Mouse (Mus musculus): Measurements from ENCODE around the gene Hist1h4f. TPM values are rescaled to one million over a fixed set of nuclear protein-coding genes. Genes with fewer than 3 reads are reported as not detected.
"Not testable (repeated sequence)": the region's sequence is repeated elsewhere in the genome, so short reads cannot be mapped to it uniquely, and the experiment has no call there.

Hist1h4f gene
- polyA plus RNA-seq, 1 experiment from 2014 or later: not detected

DNA sequence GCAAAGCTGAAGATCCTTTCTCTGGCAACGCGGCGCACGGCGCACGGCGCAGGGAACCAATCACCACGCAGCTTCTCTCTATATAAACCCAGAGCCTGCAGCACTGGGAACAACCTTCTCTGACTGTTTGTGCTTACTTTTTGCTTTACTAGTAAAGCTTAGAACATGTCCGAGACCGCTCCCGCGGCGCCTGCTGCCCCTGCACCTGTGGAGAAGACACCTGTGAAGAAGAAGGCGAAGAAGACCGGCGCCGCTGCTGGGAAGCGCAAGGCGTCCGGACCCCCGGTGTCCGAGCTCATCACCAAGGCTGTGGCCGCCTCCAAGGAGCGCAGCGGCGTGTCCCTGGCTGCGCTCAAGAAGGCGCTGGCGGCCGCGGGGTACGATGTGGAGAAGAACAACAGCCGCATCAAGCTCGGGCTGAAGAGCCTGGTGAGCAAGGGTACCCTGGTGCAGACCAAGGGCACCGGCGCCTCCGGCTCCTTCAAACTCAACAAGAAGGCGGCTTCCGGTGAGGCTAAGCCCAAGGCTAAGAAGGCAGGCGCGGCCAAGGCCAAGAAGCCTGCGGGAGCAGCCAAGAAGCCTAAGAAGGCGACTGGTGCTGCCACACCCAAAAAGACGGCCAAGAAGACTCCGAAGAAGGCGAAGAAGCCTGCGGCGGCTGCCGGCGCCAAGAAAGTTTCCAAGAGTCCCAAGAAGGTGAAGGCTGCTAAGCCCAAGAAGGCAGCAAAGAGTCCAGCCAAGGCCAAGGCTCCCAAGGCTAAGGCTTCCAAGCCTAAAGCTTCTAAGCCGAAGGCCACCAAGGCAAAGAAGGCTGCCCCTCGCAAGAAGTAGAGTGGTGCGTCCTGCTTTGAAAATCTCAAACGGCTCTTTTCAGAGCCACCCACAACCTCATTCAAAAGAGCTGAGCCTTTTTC is 3.7 kb upstream of the Hist1h4f start:
- Histone ChIP-seq H3K27me3 (replicated peaks; ENCODE audit: insufficient read depth, low read length) (no peaks in the 10 kb centered on the region), H3K9ac (replicated peaks; ENCODE audit: low read depth) (peak overlapping the region; percentile 66), H3K4me2 (replicated peaks; ENCODE audit: low read depth, low read length) (peak overlapping the region; percentile 98), H3K4me3 (ENCODE audit: low read depth, low read length) (peak overlapping the region; percentile 56), H3K36me3 (ENCODE audit: insufficient read depth, low read length) (no peaks in the 10 kb centered on the region), H3K4me1 (ENCODE audit: insufficient read depth, low read depth, low read length) (no peaks in the 10 kb centered on the region), H3K9me3 (ENCODE audit: low read length) (no peaks in the 10 kb centered on the region), H3K27ac (ENCODE audit: low read length) (peak overlapping the region; percentile 94)
- 1% methylated on average over 53 of the region's 54 CpGs for WGBS
- DNase-seq (ENCODE audit: low spot score) (peak; percentile 93), ATAC-seq (peak; percentile 81)
- TF ChIP-seq CTCF (IDR thresholded peaks at IDR 0.05) (no peak), EP300 (IDR thresholded peaks at IDR 0.05) (no peak)

DNA sequence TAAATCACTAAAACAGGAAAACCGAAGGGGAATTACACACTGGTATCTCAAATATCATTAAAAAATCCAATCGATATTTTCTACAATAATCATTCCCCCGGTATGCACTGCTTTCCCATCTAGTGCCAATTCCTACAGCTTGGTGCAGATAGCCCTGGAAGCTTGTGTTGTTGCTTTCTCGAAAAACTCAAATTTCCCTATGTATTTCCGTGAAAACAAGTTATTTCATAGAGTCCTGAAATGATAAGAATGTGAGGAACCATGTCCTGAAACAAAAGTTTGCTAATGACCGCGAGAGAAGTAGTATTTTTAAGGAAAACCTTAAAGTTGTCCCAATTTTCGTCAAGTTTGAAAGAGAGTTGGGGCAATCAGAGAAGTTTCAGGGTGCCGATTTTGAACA is 2.9 kb upstream of the Hist1h4f start:
- ATAC-seq: no peak

GRCm38 (mm10) chr13:23552962-23553361 is 1.5 kb upstream of the Hist1h4f start, which contains the start of gene Hist1h1d:
TSS of gene Hist1h1d (plus strand) at chr13:23553262.
- no peak for ATAC-seq
- Histone ChIP-seq H3K9me3 (ENCODE audit: low read length) (no peaks in the 10 kb centered on the region), H3K4me3 (ENCODE audit: low read depth, low read length) (0 out of 2 replicates have a peak within 1 kb of the TSS, but pooled peaks have one; percentile 56), H3K27ac (ENCODE audit: low read length) (peak within 1 kb of the TSS; percentile 94; the same call in 1 of the 2 replicates), H3K4me2 (replicated peaks; ENCODE audit: low read depth, low read length) (peak within 1 kb of the TSS; percentile 98; the same call in 1 of the 2 replicates), H3K4me1 (ENCODE audit: insufficient read depth, low read depth, low read length) (no peaks in the 10 kb centered on the region), H3K9ac (replicated peaks; ENCODE audit: low read depth) (no peak within 1 kb of the TSS), H3K36me3 (ENCODE audit: insufficient read depth, low read length) (no peaks in the 10 kb centered on the region), H3K27me3 (replicated peaks; ENCODE audit: insufficient read depth, low read length) (no peaks in the 10 kb centered on the region)
- TF ChIP-seq CTCF (IDR thresholded peaks at IDR 0.05): no peak
- no peak for TF ChIP-seq EP300 (IDR thresholded peaks at IDR 0.05)
- DNase-seq (ENCODE audit: low spot score): no peak

More for the DNA sequence above, 2.9 kb upstream of the Hist1h4f start:
- Histone ChIP-seq H3K27ac (ENCODE audit: low read length) (peak overlapping the region; percentile 94), H3K4me3 (ENCODE audit: low read depth, low read length) (peak overlapping the region; percentile 56), H3K9me3 (ENCODE audit: low read length) (no peaks in the 10 kb centered on the region), H3K9ac (replicated peaks; ENCODE audit: low read depth) (peak overlapping the region; percentile 66), H3K36me3 (ENCODE audit: insufficient read depth, low read length) (no peaks in the 10 kb centered on the region), H3K4me1 (ENCODE audit: insufficient read depth, low read depth, low read length) (no peaks in the 10 kb centered on the region), H3K4me2 (replicated peaks; ENCODE audit: low read depth, low read length) (peak overlapping the region; percentile 98), H3K27me3 (replicated peaks; ENCODE audit: insufficient read depth, low read length) (no peaks in the 10 kb centered on the region)
- no peak for DNase-seq (ENCODE audit: low spot score)
- TF ChIP-seq EP300 (IDR thresholded peaks at IDR 0.05) (no peak; the same call in 1 of the 2 replicates), CTCF (IDR thresholded peaks at IDR 0.05) (no peak)
- 15% methylated on average over 9 of the region's 9 CpGs for WGBS

- WGBS: 38% methylated on average over 8 of the region's 8 CpGs
- peak; percentile 4 for DNase-seq (ENCODE audit: low spot score)
- H3K9ac ChIP-seq (replicated peaks; ENCODE audit: low read depth): no peak overlapping the region
- no peaks in the 10 kb centered on the region for H3K36me3 ChIP-seq (ENCODE audit: insufficient read depth, low read length)
- no peaks in the 10 kb centered on the region for H3K9me3 ChIP-seq (ENCODE audit: low read length)
- H3K4me2 ChIP-seq (replicated peaks; ENCODE audit: low read depth, low read length): peak overlapping the region; percentile 59
- TF ChIP-seq CTCF (IDR thresholded peaks at IDR 0.05) (no peak), EP300 (IDR thresholded peaks at IDR 0.05) (no peak)
- no peak for ATAC-seq
- peak overlapping the region; percentile 41 for H3K4me3 ChIP-seq (ENCODE audit: low read depth, low read length)
- no peaks in the 10 kb centered on the region for H3K4me1 ChIP-seq (ENCODE audit: insufficient read depth, low read depth, low read length)
- H3K27ac ChIP-seq (ENCODE audit: low read length): peak overlapping the region; percentile 75; the same call in 1 of the 2 replicates
- H3K27me3 ChIP-seq (replicated peaks; ENCODE audit: insufficient read depth, low read length): no peaks in the 10 kb centered on the region
Observed at GRCm38 (mm10) chr13:23551931-23552914, 775 bp upstream of the Hist1h4f start.

DNA sequence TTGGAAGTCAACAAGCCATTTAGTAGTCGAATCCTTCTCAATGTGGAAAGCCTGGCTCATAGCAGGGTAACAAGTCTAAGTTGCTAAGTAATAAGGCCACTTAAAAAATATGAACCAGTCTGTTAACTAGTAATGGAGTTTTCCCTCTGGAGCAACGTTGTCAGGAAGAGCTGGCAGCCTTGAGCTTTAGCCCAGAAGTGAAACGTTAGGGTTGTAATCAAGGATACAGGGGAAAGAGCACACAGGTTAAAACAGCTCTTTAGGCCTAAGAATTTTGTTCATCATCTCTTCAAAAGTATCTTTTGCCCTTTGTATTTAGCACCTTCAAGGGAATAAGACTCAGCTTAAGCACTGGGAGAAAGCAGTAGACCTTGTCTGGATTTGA is 695 bp downstream of the Hist1h4f start:
- no peak for DNase-seq (ENCODE audit: low spot score)
- Histone ChIP-seq H3K4me1 (ENCODE audit: insufficient read depth, low read depth, low read length) (no peaks in the 10 kb centered on the region), H3K36me3 (ENCODE audit: insufficient read depth, low read length) (no peaks in the 10 kb centered on the region), H3K9ac (replicated peaks; ENCODE audit: low read depth) (no peak overlapping the region), H3K9me3 (ENCODE audit: low read length) (no peaks in the 10 kb centered on the region), H3K27ac (ENCODE audit: low read length) (peak overlapping the region; percentile 75), H3K4me2 (replicated peaks; ENCODE audit: low read depth, low read length) (peak overlapping the region; percentile 59), H3K27me3 (replicated peaks; ENCODE audit: insufficient read depth, low read length) (no peaks in the 10 kb centered on the region), H3K4me3 (ENCODE audit: low read depth, low read length) (peak overlapping the region; percentile 41)
- 0% methylated on average over 3 of the region's 3 CpGs for WGBS
- TF ChIP-seq CTCF (IDR thresholded peaks at IDR 0.05): no peak
- TF ChIP-seq EP300 (IDR thresholded peaks at IDR 0.05): no peak
- ATAC-seq: no peak

DNA sequence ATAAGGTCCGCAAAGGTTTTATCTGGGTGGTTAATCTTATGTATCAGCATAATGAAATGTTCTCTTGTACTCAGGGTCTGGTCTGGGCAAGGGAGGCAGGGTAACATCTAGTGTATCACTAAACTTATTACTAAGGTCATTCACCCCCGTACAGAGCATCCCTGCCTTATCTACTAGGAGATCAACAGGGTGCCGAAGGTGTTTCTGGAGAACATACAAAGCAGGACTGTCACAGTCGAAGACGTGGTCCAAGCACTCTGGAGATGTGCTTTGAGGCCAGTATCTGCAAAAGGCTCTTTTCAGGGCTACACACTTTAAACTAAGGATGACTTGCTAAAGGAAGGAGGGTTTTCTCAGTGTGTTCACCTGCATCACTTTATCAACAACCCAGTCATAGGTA is 4.8 kb downstream of the Hist1h4f start:
- Histone ChIP-seq H3K27ac (ENCODE audit: low read length) (no peak overlapping the region), H3K9ac (replicated peaks; ENCODE audit: low read depth) (no peak overlapping the region), H3K36me3 (ENCODE audit: insufficient read depth, low read length) (no peaks in the 10 kb centered on the region), H3K27me3 (replicated peaks; ENCODE audit: insufficient read depth, low read length) (no peaks in the 10 kb centered on the region), H3K4me2 (replicated peaks; ENCODE audit: low read depth, low read length) (no peak overlapping the region), H3K4me1 (ENCODE audit: insufficient read depth, low read depth, low read length) (no peaks in the 10 kb centered on the region), H3K9me3 (ENCODE audit: low read length) (no peaks in the 10 kb centered on the region), H3K4me3 (ENCODE audit: low read depth, low read length) (no peak overlapping the region)
- DNase-seq (ENCODE audit: low spot score) (no peak), ATAC-seq (no peak)
- 49% methylated on average over 5 of the region's 5 CpGs for whole genome bisulfite sequencing
- TF ChIP-seq CTCF (IDR thresholded peaks at IDR 0.05): no peak
- no peak for TF ChIP-seq EP300 (IDR thresholded peaks at IDR 0.05)

- Histone ChIP-seq H3K4me3 (ENCODE audit: low read depth, low read length) (peak overlapping the region; percentile 49), H3K4me2 (replicated peaks; ENCODE audit: low read depth, low read length) (peak overlapping the region; percentile 63)
- not testable (repeated sequence) for DNase-seq (ENCODE audit: low spot score); H3K27ac ChIP-seq (ENCODE audit: low read length); H3K9me3 ChIP-seq (ENCODE audit: low read length); H3K36me3 ChIP-seq (ENCODE audit: insufficient read depth, low read length); H3K4me1 ChIP-seq (ENCODE audit: insufficient read depth, low read depth, low read length); H3K9ac ChIP-seq (replicated peaks; ENCODE audit: low read depth); ATAC-seq; H3K27me3 ChIP-seq (replicated peaks; ENCODE audit: insufficient read depth, low read length)
- WGBS: under 1% methylated on average over 11 of the region's 14 CpGs
Observed at GRCm38 (mm10) chr13:23544787-23545120, 6.7 kb downstream of the Hist1h4f start.

All from lung, postnatal 0 days (tissue).